Mouse (Mus musculus): ENCODE results near the gene Ranbp9. TPM values are rescaled to one million over a fixed set of nuclear protein-coding genes. Genes with fewer than 3 reads are reported as not detected.

Gene Ranbp9
- polyA plus RNA-seq, 1 experiment from 2014 or later = 11.5 TPM

Other genes with a start within 250 kb of the Ranbp9 start
- gene Gfod1, start 177.1 kb downstream of the Ranbp9 start, polyA plus RNA-seq (2015; fragmentation: Nextera tagmentation; extraction: Ambion mirVana) = 2.4 and 2.9 TPM in 2 replicates
- 38.9 and 39.9 TPM in 2 replicates for gene Sirt5, start 115.8 kb downstream of the Ranbp9 start, polyA plus RNA-seq (2015; fragmentation: Nextera tagmentation; extraction: Ambion mirVana)
- gene Nol7, start 82.9 kb downstream of the Ranbp9 start, polyA plus RNA-seq (2015; fragmentation: Nextera tagmentation; extraction: Ambion mirVana) = 155 and 160 TPM in 2 replicates
- 6.4 and 7.2 TPM in 2 replicates for gene Mcur1, start 78.9 kb upstream of the Ranbp9 start, polyA plus RNA-seq (2015; fragmentation: Nextera tagmentation; extraction: Ambion mirVana)
- 29.4 and 32.8 TPM in 2 replicates for gene Rnf182, start 134.4 kb upstream of the Ranbp9 start, polyA plus RNA-seq (2015; fragmentation: Nextera tagmentation; extraction: Ambion mirVana)